Comparison of ENCODE assay signal across 12 mouse cellular contexts in the genomic region with DNA sequence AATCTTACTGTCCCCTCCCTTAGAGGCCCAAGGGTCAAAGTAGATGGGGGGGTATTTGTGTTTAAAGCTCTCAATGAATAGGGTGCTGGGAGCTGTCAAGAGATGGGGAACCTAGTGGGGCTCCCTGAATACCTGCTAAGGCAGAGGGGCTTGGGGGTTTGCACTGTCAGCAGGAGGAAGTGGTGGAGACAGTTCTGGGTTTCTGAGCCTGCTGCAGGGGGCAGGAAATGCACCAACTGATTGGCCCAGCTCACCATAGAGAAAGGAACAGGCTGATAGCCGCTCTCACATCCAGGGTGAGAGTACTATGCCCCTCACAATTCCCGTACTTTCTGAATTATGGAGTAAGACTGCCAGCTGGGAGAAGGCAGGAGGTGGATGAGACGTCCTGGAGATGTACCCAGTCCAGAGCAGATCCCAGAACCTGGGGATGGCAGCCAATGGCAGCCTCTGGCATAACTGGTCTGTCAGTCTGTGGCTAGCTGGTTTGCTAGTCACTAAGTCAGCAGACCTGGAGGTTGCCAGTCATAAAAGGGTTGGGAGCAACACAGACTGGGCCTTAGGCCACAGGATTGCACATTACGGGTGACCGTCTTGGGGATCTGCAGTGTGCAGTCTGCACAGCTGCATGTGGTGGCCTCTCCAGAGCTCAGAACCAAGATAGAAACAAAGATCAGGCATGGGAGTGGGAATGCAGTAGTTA. TPM values are rescaled to one million over a fixed set of nuclear protein-coding genes. Genes with fewer than 3 reads are reported as not detected.
A peak's percentile ranks its signal among the peaks of the same experiment; 100 is the strongest.
DNase-seq lines count a peak whose midpoint lies in the region; ATAC-seq lines count a peak whose summit lies in the region.
"Had no signal": no experiment of that assay in that cellular context is flagged by ENCODE, and none has a peak within 500 bp of the region (broad histone marks: within the 10 kb centered on the region; RNA-seq: fewer than 3 reads in every experiment).

No protein-coding gene starts in this region.

- peak overlapping the region; percentile 54 for H3K27ac ChIP-seq in heart, embryonic 15.5 days
- H3K27ac ChIP-seq: hindbrain, embryonic 10.5 days had no signal

- H3K4me2 ChIP-seq in heart, embryonic 15.5 days: no peak overlapping the region

- peak overlapping the region; percentile 28; the same call in 1 of the 2 replicates for H3K9ac ChIP-seq in heart, embryonic 15.5 days

- no peak overlapping the region for H3K4me3 ChIP-seq in heart, embryonic 15.5 days
- H3K4me3 ChIP-seq: hindbrain, embryonic 10.5 days had no signal

- no peak for DNase-seq in heart, postnatal 10 days
- peak; percentile 65 for DNase-seq in CD4-positive, CD25-positive, alpha-beta regulatory T cell, adult 2 months (ENCODE audit: low read depth, low spot score)
- peak; percentile 27 for DNase-seq in gonadal fat pad, adult 2 months (ENCODE audit: low read depth)
- DNase-seq in cerebellum, postnatal 4 days (ENCODE audit: low spot score in 2 of 2): no peak
- DNase-seq in left cerebral cortex, postnatal 36 days (ENCODE audit: low spot score in 2 of 2): no peak
- DNase-seq in ovary, postnatal 36 days (ENCODE audit: low spot score): no peak
- DNase-seq: cerebellum, postnatal 36 days; lung, adult 18-20 months had no signal

- intact Hi-C loops in heart, postnatal 10 days (cut with DNase I): loop anchor here (5.0 kb wide), 1 partner anchor 101 kb away; no protein-coding TSS in a partner anchor
- intact Hi-C loops in left cerebral cortex, postnatal 36 days (cut with DNase I): no loop called here

- no peaks in the 10 kb centered on the region for H3K36me3 ChIP-seq in heart, embryonic 15.5 days
- H3K36me3 ChIP-seq: hindbrain, embryonic 10.5 days had no signal

- 55% methylated on average over 5 of the region's 5 CpGs for WGBS in heart, embryonic 15.5 days

- no peaks in the 10 kb centered on the region for H3K9me3 ChIP-seq in heart, embryonic 15.5 days (replicated peaks)
- H3K9me3 ChIP-seq: hindbrain, embryonic 10.5 days had no signal

- no peak for ATAC-seq in heart, embryonic 15.5 days (replicated peaks; ENCODE audit: insufficient number of reproducible peaks, insufficient read depth, low FRiP score, low read depth)
- peak; percentile 69 for ATAC-seq in megakaryocyte progenitor cell, adult 5-6 weeks (replicated peaks; ENCODE audit: poor library complexity)

- H3K4me1 ChIP-seq in heart, embryonic 15.5 days (replicated peaks): peaks cover 20% of the 10 kb centered on the region
- H3K4me1 ChIP-seq: hindbrain, embryonic 10.5 days had no signal

- no peaks in the 10 kb centered on the region for H3K27me3 ChIP-seq in heart, embryonic 15.5 days

RNA-seq across cellular contexts. Expression of a gene that starts 18.0 kb away (rescaled TPM):
- polyA plus RNA-seq in heart, embryonic 15.5 days (2015; fragmentation: Nextera tagmentation; extraction: Ambion mirVana): 0.30 and 1.8 TPM in 2 replicates
- under 1 TPM in 1 of 2 experiments, not detected in 1; 0.07 TPM for total RNA-seq in heart, postnatal 10 days (2021)
- 4.4 and 5.6 TPM in 2 replicates for polyA plus RNA-seq in gonadal fat pad, adult 2 months (2012; rRNA removed)
- 0.07 TPM in 1 of 2 replicates, not detected in the other for total RNA-seq in megakaryocyte progenitor cell, adult 5-6 weeks (2015)
- total RNA-seq in megakaryocyte progenitor cell, adult 5-6 weeks (2017): 0.20 TPM in 1 of 2 replicates, not detected in the other
- total RNA-seq in left cerebral cortex, postnatal 36 days (2021): under 1 TPM; 0.14 to 0.17 TPM
- total RNA-seq: midbrain, postnatal 0 days had no signal

RNA-seq across cellular contexts. Expression of a gene that starts 29.7 kb away (rescaled TPM):
- polyA plus RNA-seq in heart, embryonic 15.5 days (2015; fragmentation: Nextera tagmentation; extraction: Ambion mirVana): 10.0 and 11.4 TPM in 2 replicates
- total RNA-seq in heart, postnatal 10 days (2021): 1 to 10 TPM; 2.4 TPM
- polyA plus RNA-seq in gonadal fat pad, adult 2 months (2012; rRNA removed): 0.66 and 1.3 TPM in 2 replicates
- total RNA-seq in megakaryocyte progenitor cell, adult 5-6 weeks (2015): 17.2 and 19.0 TPM in 2 replicates
- 17.7 and 24.1 TPM in 2 replicates for total RNA-seq in megakaryocyte progenitor cell, adult 5-6 weeks (2017)
- total RNA-seq in left cerebral cortex, postnatal 36 days (2021): under 1 TPM; 0.18 to 0.25 TPM

RNA-seq across cellular contexts. Expression of a gene that starts 51.9 kb away (rescaled TPM):
- polyA plus RNA-seq in heart, embryonic 15.5 days (2015; fragmentation: Nextera tagmentation; extraction: Ambion mirVana): 2.0 TPM in 2 replicates
- 1 to 10 TPM; 7.4 to 8.1 TPM for total RNA-seq in heart, postnatal 10 days (2021)
- 1.8 TPM in 2 replicates for polyA plus RNA-seq in gonadal fat pad, adult 2 months (2012; rRNA removed)
- total RNA-seq in megakaryocyte progenitor cell, adult 5-6 weeks (2015): not detected in 2 replicates
- not detected in 2 replicates for total RNA-seq in megakaryocyte progenitor cell, adult 5-6 weeks (2017)
- total RNA-seq in left cerebral cortex, postnatal 36 days (2021): under 1 TPM; 0.54 to 0.72 TPM
- total RNA-seq: midbrain, postnatal 0 days had no signal

Comparison
In these comparisons a context has a peak if more than half of its experiments do, and no peak if none do; other contexts are left out.
1. DNase-seq: peak in CD4-positive, CD25-positive, alpha-beta regulatory T cell, adult 2 months (single experiment) and gonadal fat pad, adult 2 months (single experiment); none in heart, postnatal 10 days (0 of 2), cerebellum, postnatal 4 days (0 of 2), left cerebral cortex, postnatal 36 days (0 of 2) and ovary, postnatal 36 days (single experiment).
2. RNA of a gene that starts 29.7 kb away (total RNA-seq): 17.2 to 24.1 TPM in megakaryocyte progenitor cell, adult 5-6 weeks; 2.4 TPM in heart, postnatal 10 days and 0.18 to 0.25 TPM in left cerebral cortex, postnatal 36 days; every median in the first group is over 4 times any median in the second.
3. RNA of a gene that starts 51.9 kb away (total RNA-seq): 7.4 to 8.1 TPM in heart, postnatal 10 days; 0.54 to 0.72 TPM in left cerebral cortex, postnatal 36 days and not detected in megakaryocyte progenitor cell, adult 5-6 weeks; every median in the first group is over 4 times any median in the second.